In the genomic region with DNA sequence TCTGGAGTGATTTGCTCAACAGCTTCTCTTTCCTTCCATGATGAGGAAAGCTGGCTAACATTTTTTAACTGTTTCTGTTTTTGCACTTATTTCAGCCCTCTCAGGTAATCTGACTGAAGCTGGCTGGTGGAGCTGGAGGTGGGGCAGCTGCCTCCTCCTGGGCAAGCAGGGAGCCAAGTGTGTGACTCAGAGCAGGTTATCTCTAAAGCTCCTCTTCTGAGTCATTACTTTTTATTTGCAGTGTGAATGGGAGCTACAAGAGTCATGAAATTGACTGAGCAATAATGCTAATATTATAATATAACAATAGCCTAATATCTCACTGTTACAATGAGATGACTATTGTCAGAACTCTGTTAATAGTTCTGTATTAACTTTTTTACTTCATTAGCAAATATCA, we compare ENCODE assay signal across 34 mouse cellular contexts. TPM values are rescaled to one million over a fixed set of nuclear protein-coding genes. Genes with fewer than 3 reads are reported as not detected.
A peak's percentile ranks its signal among the peaks of the same experiment; 100 is the strongest.
DNase-seq lines count a peak whose midpoint lies in the region; ATAC-seq and TF ChIP-seq lines count a peak whose summit lies in the region.
"Had no signal": no experiment of that assay in that cellular context is flagged by ENCODE, and none has a peak within 500 bp of the region (broad histone marks: within the 10 kb centered on the region; RNA-seq: fewer than 3 reads in every experiment).

No protein-coding gene starts in this region.

- H3K4me2 ChIP-seq in intestine, embryonic 16.5 days (ENCODE audit: low read depth, low read length), result no peak overlapping the region
- H3K4me2 ChIP-seq: embryonic facial prominence, embryonic 15.5 days; hindbrain, embryonic 12.5 days had no signal

- no peaks in the 10 kb centered on the region for H3K9me3 ChIP-seq in MEL (replicated peaks; ENCODE audit: insufficient read depth, low read length)
- no peaks in the 10 kb centered on the region; the same call in 1 of the 2 replicates for H3K9me3 ChIP-seq in intestine, embryonic 16.5 days (ENCODE audit: control insufficient read depth, low read length)
- H3K9me3 ChIP-seq: embryonic facial prominence, embryonic 15.5 days; forebrain, embryonic 10.5 days; heart, embryonic 10.5 days; hindbrain, embryonic 12.5 days had no signal

- H3K79me2 ChIP-seq in MEL (ENCODE audit: control insufficient read depth, insufficient read depth, low read length, poor library complexity), result no peaks in the 10 kb centered on the region

- no peak for TF ChIP-seq CTCF in MEL (IDR thresholded peaks at IDR 0.05 in 2 of 3, conservative IDR thresholded peaks at IDR 0.05 in 1 of 3; ENCODE audit: control insufficient read depth in 1 of 3, insufficient read depth in 1 of 3, low read depth in 2 of 3, low read length in 3 of 3, poor library complexity in 1 of 3, severe bottlenecking in 1 of 3)

- TF ChIP-seq POLR2A in MEL (IDR thresholded peaks at IDR 0.05; ENCODE audit: control insufficient read depth in 1 of 2, insufficient read depth in 1 of 2, low read depth in 1 of 2, low read length in 2 of 2, poor library complexity in 1 of 2), result no peak

- ATAC-seq in intestine, embryonic 16.5 days, result peak; percentile 80
- ATAC-seq: activated CD4-positive, CD25-positive, alpha-beta regulatory T cell, adult 4 months; CD4-positive, CD25-positive, alpha-beta regulatory T cell, adult 4 months; forebrain, embryonic 14.5 days; Patski had no signal

- H3K27ac ChIP-seq in MEL (ENCODE audit: control insufficient read depth, low read depth, low read length), result no peak overlapping the region
- no peak overlapping the region for H3K27ac ChIP-seq in intestine, embryonic 16.5 days (ENCODE audit: low read length)
- H3K27ac ChIP-seq: embryonic facial prominence, embryonic 15.5 days; forebrain, embryonic 10.5 days; gastrocnemius, adult 2 months; heart, embryonic 10.5 days; hindbrain, embryonic 12.5 days had no signal

- H3K4me3 ChIP-seq in MEL (ENCODE audit: control insufficient read depth in 1 of 2, insufficient read depth in 1 of 2, low read depth in 2 of 2, low read length in 2 of 2), result no peak overlapping the region
- H3K4me3 ChIP-seq in intestine, embryonic 16.5 days (ENCODE audit: low read length), result no peak overlapping the region
- H3K4me3 ChIP-seq: embryonic facial prominence, embryonic 15.5 days; erythroblast, embryonic 14.5 days; forebrain, embryonic 10.5 days; gastrocnemius, adult 2 months; heart, embryonic 10.5 days; hindbrain, embryonic 12.5 days had no signal

- peaks cover 0 to under 1% of the 10 kb centered on the region in 2 experiments; a peak in 1 of 4 replicates for H3K4me1 ChIP-seq in MEL (ENCODE audit: control insufficient read depth in 1 of 2, insufficient read depth in 2 of 2, low read length in 2 of 2)
- H3K4me1 ChIP-seq in intestine, embryonic 16.5 days (ENCODE audit: control insufficient read depth, insufficient read depth, low read length), result no peaks in the 10 kb centered on the region
- H3K4me1 ChIP-seq: forebrain, embryonic 10.5 days; heart, embryonic 10.5 days; hindbrain, embryonic 12.5 days had no signal

- peak in 1 of 2 experiments; percentile 53; a peak in 2 of 4 replicates for TF ChIP-seq EP300 in MEL (IDR thresholded peaks at IDR 0.05; ENCODE audit: low read depth in 1 of 2, low read length in 2 of 2)

- no peaks in the 10 kb centered on the region for H3K27me3 ChIP-seq in MEL (ENCODE audit: control insufficient read depth in 1 of 2, insufficient read depth in 2 of 2, low read length in 2 of 2)
- no peaks in the 10 kb centered on the region for H3K27me3 ChIP-seq in intestine, embryonic 16.5 days (replicated peaks; ENCODE audit: control insufficient read depth, insufficient read depth, low read length)
- H3K27me3 ChIP-seq: embryonic facial prominence, embryonic 15.5 days; hindbrain, embryonic 12.5 days; Patski had no signal

- peak; percentile 23 to 24 for DNase-seq in adrenal gland, postnatal 36 days
- DNase-seq in adrenal gland, postnatal 10 days, result no peak
- DNase-seq in 3T3-L1 (ENCODE audit: low read depth, low spot score), result peak; percentile 36
- peak; percentile 23 for DNase-seq in MEL (ENCODE audit: low read depth, low spot score)
- DNase-seq in retina, embryonic 14.5 days (ENCODE audit: low spot score), result no peak
- DNase-seq in right cerebral cortex, postnatal 14 days, result no peak
- no peak for DNase-seq in spleen, postnatal 10 days (ENCODE audit: low spot score in 2 of 2)
- DNase-seq: adrenal gland, postnatal 25 days; B cell, adult 2 months; cerebellum, adult 11 months; cerebellum, adult 8-10 months; cerebellum, postnatal 14 days; embryo, embryonic 11 days; gastrocnemius, adult 2 months; gastrocnemius, postnatal 25 days; heart, postnatal 10 days; heart, postnatal 4 days; kidney, adult 11 months had no signal

- H3K36me3 ChIP-seq in MEL (ENCODE audit: control insufficient read depth in 1 of 2, insufficient read depth in 2 of 2, low read length in 2 of 2), result no peaks in the 10 kb centered on the region
- H3K36me3 ChIP-seq in intestine, embryonic 16.5 days (ENCODE audit: control insufficient read depth, insufficient read depth, low read length), result no peaks in the 10 kb centered on the region
- H3K36me3 ChIP-seq: embryonic facial prominence, embryonic 15.5 days; forebrain, embryonic 10.5 days; G1E; heart, embryonic 10.5 days; hindbrain, embryonic 12.5 days had no signal

- H3K9ac ChIP-seq in MEL (ENCODE audit: control insufficient read depth, low read depth, low read length, poor library complexity, severe bottlenecking), result no peak overlapping the region
- no peak overlapping the region for H3K9ac ChIP-seq in intestine, embryonic 16.5 days (ENCODE audit: low read depth, low read length)
- H3K9ac ChIP-seq: embryonic facial prominence, embryonic 15.5 days; hindbrain, embryonic 12.5 days had no signal

- no peak for TF ChIP-seq RAD21 in MEL (IDR thresholded peaks at IDR 0.05; ENCODE audit: low read depth, low read length)

TF ChIP-seq in MEL, 35 proteins besides CTCF, POLR2A, EP300 and RAD21:
- TF ChIP-seq JUND (IDR thresholded peaks at IDR 0.05; ENCODE audit: low read depth, low read length), result 0 out of 2 replicates have a peak, but pooled peaks have one; percentile 53
- TF ChIP-seq TCF12 (IDR thresholded peaks at IDR 0.05; ENCODE audit: low read depth, low read length), result no peak

RNA-seq across cellular contexts. Expression of a gene that starts 5.8 kb away (rescaled TPM):
- 10 to 100 TPM; 58.7 to 78.0 TPM for total RNA-seq in adrenal gland, postnatal 36 days (2021)
- total RNA-seq in adrenal gland, postnatal 10 days (2021), result 10 to 100 TPM; 26.8 to 31.8 TPM
- total RNA-seq in MEL (2012; rRNA removed), result 5.5 and 5.6 TPM in 2 replicates
- polyA plus RNA-seq in MEL (2012; ENCODE audit: insufficient read depth in 1 of 2, insufficient read length in 2 of 2, low read depth in 1 of 2, low replicate concordance in 2 of 2, missing spikeins in 1 of 2), result 10 to 100 TPM in 1 of 2 experiments, not detected in 1; 14.3 TPM
- polyA plus RNA-seq in intestine, embryonic 16.5 days (2015; fragmentation: Nextera tagmentation; extraction: Ambion mirVana), result 33.0 and 34.0 TPM in 2 replicates
- polyA plus RNA-seq: G1E had no signal

RNA-seq across cellular contexts. Expression of a gene that starts 36.9 kb away (rescaled TPM):
- not detected for total RNA-seq in adrenal gland, postnatal 36 days (2021)
- not detected for total RNA-seq in adrenal gland, postnatal 10 days (2021)
- not detected in 2 replicates for total RNA-seq in MEL (2012; rRNA removed)
- polyA plus RNA-seq in MEL (2012; ENCODE audit: insufficient read depth in 1 of 2, insufficient read length in 2 of 2, low read depth in 1 of 2, low replicate concordance in 2 of 2, missing spikeins in 1 of 2), result not detected
- polyA plus RNA-seq in intestine, embryonic 16.5 days (2015; fragmentation: Nextera tagmentation; extraction: Ambion mirVana), result not detected in 2 replicates
- total RNA-seq: adrenal gland, postnatal 25 days; common myeloid progenitor, adult 5-6 weeks; G1E; gastrocnemius, adult 2 months; gastrocnemius, postnatal 25 days; granulocyte monocyte progenitor cell, adult 5-6 weeks; heart, postnatal 10 days; heart, postnatal 4 days had no signal
- polyA plus RNA-seq: activated CD4-positive, CD25-positive, alpha-beta regulatory T cell, adult 4 months; brain, embryonic 14.5 days; CD4-positive, CD25-positive, alpha-beta regulatory T cell, adult 4 months; embryonic facial prominence, embryonic 11.5 days; embryonic facial prominence, embryonic 15.5 days; erythroblast, embryonic 14.5 days; forebrain, embryonic 10.5 days; forebrain, embryonic 14.5 days; G1E; heart, embryonic 10.5 days; heart, embryonic 14.5 days; hindbrain, embryonic 12.5 days; Patski had no signal

Comparison
In these comparisons a context has a peak if more than half of its experiments do, and no peak if none do; other contexts are left out.
1. DNase-seq: peak in adrenal gland, postnatal 36 days (2 of 2), 3T3-L1 (single experiment) and MEL (single experiment); none in adrenal gland, postnatal 10 days (single experiment), retina, embryonic 14.5 days (single experiment), right cerebral cortex, postnatal 14 days (single experiment) and spleen, postnatal 10 days (0 of 2).